23 mouse cellular contexts compared by ENCODE assay signal in the genomic region with DNA sequence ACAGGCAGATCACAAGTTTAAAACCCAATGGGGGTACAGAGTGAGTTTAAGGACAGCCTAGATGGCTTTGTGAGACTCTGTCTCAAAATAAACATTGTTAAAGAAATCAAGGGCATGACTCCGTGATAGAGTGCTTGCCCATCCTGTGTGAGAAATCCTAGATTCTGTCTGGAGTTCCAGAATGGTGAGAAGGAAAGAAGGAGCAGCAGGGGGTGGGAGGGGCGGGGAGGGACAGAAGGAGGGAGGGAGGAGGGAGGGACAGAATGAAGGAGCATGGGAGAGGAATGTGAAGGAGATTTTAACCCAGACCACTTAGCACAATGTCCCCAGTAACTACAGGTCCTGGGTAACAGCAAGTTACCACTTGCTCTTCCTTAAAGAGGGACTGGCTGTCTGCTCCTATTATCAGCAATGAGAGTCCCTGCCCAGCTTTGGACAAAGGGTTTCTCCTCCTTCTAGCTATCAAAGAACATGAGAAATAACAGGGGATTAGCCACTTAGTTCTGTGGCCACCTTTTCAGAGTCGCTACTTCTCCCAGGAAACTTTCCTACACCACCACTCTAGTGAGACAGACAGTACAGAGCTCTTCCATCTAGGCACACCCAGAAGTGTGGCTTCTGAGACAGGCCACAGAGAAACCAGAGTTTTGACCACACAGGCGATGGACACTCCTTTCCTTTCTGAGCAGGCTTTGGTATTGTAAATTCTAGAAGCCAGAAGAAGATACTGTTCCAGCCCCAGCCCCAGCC. TPM values are rescaled to one million over a fixed set of nuclear protein-coding genes. Genes with fewer than 3 reads are reported as not detected.
DNase-seq lines count a peak whose midpoint lies in the region; ATAC-seq lines count a peak whose summit lies in the region.
"Had no signal": no experiment of that assay in that cellular context is flagged by ENCODE, and none has a peak within 500 bp of the region (broad histone marks: within the 10 kb centered on the region; RNA-seq: fewer than 3 reads in every experiment).

No protein-coding gene starts in this region.

- no peaks in the 10 kb centered on the region for H3K4me1 ChIP-seq in midbrain, embryonic 10.5 days
- H3K4me1 ChIP-seq: embryonic facial prominence, embryonic 10.5 days; kidney, embryonic 15.5 days; limb, embryonic 13.5 days; liver, embryonic 13.5 days had no signal

- H3K27me3 ChIP-seq in midbrain, embryonic 10.5 days (ENCODE audit: low read depth, poor library complexity, severe bottlenecking): no peaks in the 10 kb centered on the region
- H3K27me3 ChIP-seq: hindbrain, embryonic 13.5 days; kidney, embryonic 15.5 days; liver, embryonic 13.5 days; Patski had no signal

- WGBS in midbrain, embryonic 10.5 days: 46% methylated on average over 4 of the region's 4 CpGs

- peaks cover 7% of the 10 kb centered on the region for H3K9me3 ChIP-seq in midbrain, embryonic 10.5 days (replicated peaks)
- H3K9me3 ChIP-seq: liver, embryonic 13.5 days had no signal

- no peaks in the 10 kb centered on the region for H3K36me3 ChIP-seq in midbrain, embryonic 10.5 days
- H3K36me3 ChIP-seq: embryonic facial prominence, embryonic 10.5 days; hindbrain, embryonic 13.5 days; kidney, embryonic 15.5 days; limb, embryonic 13.5 days; liver, embryonic 13.5 days had no signal

- intact Hi-C loops in heart, postnatal 10 days (cut with DNase I): no loop called here

- peak; percentile 58 for DNase-seq in heart, adult 11 months
- no peak for DNase-seq in heart, postnatal 10 days
- DNase-seq in naive thymus-derived CD4-positive, alpha-beta T cell, adult 2 months (ENCODE audit: low read depth): peak; percentile 50
- no peak for DNase-seq in spleen, postnatal 10 days (ENCODE audit: low spot score in 2 of 2)
- DNase-seq in right cerebral cortex, postnatal 36 days (ENCODE audit: low spot score in 2 of 2): no peak
- DNase-seq in midbrain, embryonic 10.5 days (ENCODE audit: low spot score): no peak
- DNase-seq: adrenal gland, postnatal 36 days; cerebellum, adult 11-12 months; gastrocnemius, postnatal 14 days; liver, embryonic 13.5 days; right cerebral cortex, adult 18-20 months; thymus, postnatal 4 days had no signal

- no peak overlapping the region for H3K27ac ChIP-seq in midbrain, embryonic 10.5 days (replicated peaks)
- H3K27ac ChIP-seq: embryonic facial prominence, embryonic 10.5 days; hindbrain, embryonic 13.5 days; kidney, embryonic 15.5 days; limb, embryonic 13.5 days; liver, embryonic 13.5 days; macrophage had no signal

- H3K4me3 ChIP-seq in midbrain, embryonic 10.5 days: no peak overlapping the region
- H3K4me3 ChIP-seq: embryonic facial prominence, embryonic 10.5 days; hindbrain, embryonic 13.5 days; kidney, embryonic 15.5 days; limb, embryonic 13.5 days; liver, embryonic 13.5 days had no signal

- peak; percentile 22 for ATAC-seq in CD4-positive, CD25-positive, alpha-beta regulatory T cell, adult 4 months
- peak; percentile 35 for ATAC-seq in granulocyte monocyte progenitor cell, adult 5-6 weeks (replicated peaks; ENCODE audit: poor library complexity, severe bottlenecking)
- ATAC-seq: forebrain, embryonic 14.5 days; intestine, embryonic 16.5 days; midbrain, embryonic 16.5 days; Patski had no signal

RNA-seq across cellular contexts. Expression of a gene that starts 19.7 kb away (rescaled TPM):
- 1 to 10 TPM; 2.6 to 3.0 TPM for total RNA-seq in heart, postnatal 10 days (2021)
- 100 to 1,000 TPM; 108 to 131 TPM for polyA plus RNA-seq in CD4-positive, CD25-positive, alpha-beta regulatory T cell, adult 4 months (2017; shearing (Covaris generic))
- total RNA-seq in granulocyte monocyte progenitor cell, adult 5-6 weeks (2014; fragmentation: Nextera tagmentation): 21.8 and 23.3 TPM in 2 replicates
- total RNA-seq in granulocyte monocyte progenitor cell, adult 5-6 weeks (2017): 19.3 and 21.8 TPM in 2 replicates
- 0.34 and 0.44 TPM in 2 replicates for polyA plus RNA-seq in midbrain, embryonic 10.5 days (2016; fragmentation: Nextera tagmentation; extraction: Ambion mirVana)

RNA-seq across cellular contexts. Expression of a gene that starts 39.3 kb away (rescaled TPM):
- 10 to 100 TPM; 40.8 to 42.8 TPM for total RNA-seq in heart, postnatal 10 days (2021)
- 10 to 100 TPM; 24.2 to 34.8 TPM for polyA plus RNA-seq in CD4-positive, CD25-positive, alpha-beta regulatory T cell, adult 4 months (2017; shearing (Covaris generic))
- 14.5 and 28.2 TPM in 2 replicates for total RNA-seq in granulocyte monocyte progenitor cell, adult 5-6 weeks (2014; fragmentation: Nextera tagmentation)
- total RNA-seq in granulocyte monocyte progenitor cell, adult 5-6 weeks (2017): 61.7 and 125 TPM in 2 replicates
- 60.5 and 71.0 TPM in 2 replicates for polyA plus RNA-seq in midbrain, embryonic 10.5 days (2016; fragmentation: Nextera tagmentation; extraction: Ambion mirVana)

Comparison
In these comparisons a context has a peak if more than half of its experiments do, and no peak if none do; other contexts are left out.
1. DNase-seq: peak in heart, adult 11 months (single experiment) and naive thymus-derived CD4-positive, alpha-beta T cell, adult 2 months (single experiment); none in heart, postnatal 10 days (0 of 2), spleen, postnatal 10 days (0 of 2), right cerebral cortex, postnatal 36 days (0 of 2) and midbrain, embryonic 10.5 days (single experiment).
2. RNA of a gene that starts 19.7 kb away (total RNA-seq): 19.3 to 23.3 TPM in granulocyte monocyte progenitor cell, adult 5-6 weeks; 2.6 to 3.0 TPM in heart, postnatal 10 days; every median in the first group is over 4 times any median in the second.